Mouse (Mus musculus): ENCODE data around the gene Scube2.

- TF ChIP-seq POLR2AphosphoS2 (IDR thresholded peaks at IDR 0.05; ENCODE audit: insufficient read length, low read depth) = no peak
- TF ChIP-seq POLR2A (IDR thresholded peaks at IDR 0.05; ENCODE audit: insufficient read length, low read depth) = no peak
- TF ChIP-seq REST (IDR thresholded peaks at IDR 0.05; ENCODE audit: insufficient read depth, insufficient read length) = no peak
- no peak for TF ChIP-seq MYOD1 (IDR thresholded peaks at IDR 0.05; ENCODE audit: control insufficient read depth in 1 of 3, insufficient read length in 2 of 3, low read depth in 2 of 3)
These were observed 15.6 kb downstream of the Scube2 start for GRCm38 (mm10) chr7:109849750-109850434.
